Mouse (Mus musculus): Measurements from ENCODE around the gene Mapre3. TPM values are rescaled to one million over a fixed set of nuclear protein-coding genes. Genes with fewer than 3 reads are reported as not detected.
A peak's percentile ranks its signal among the peaks of the same experiment; 100 is the strongest.

Mapre3 gene
- polyA plus RNA-seq (2012; rRNA removed) (64.7 and 76.0 TPM in 2 replicates), polyA plus RNA-seq (2014; fragmentation: Nextera tagmentation; extraction: Ambion mirVana) (28.2 and 30.0 TPM in 2 replicates)

DNA sequence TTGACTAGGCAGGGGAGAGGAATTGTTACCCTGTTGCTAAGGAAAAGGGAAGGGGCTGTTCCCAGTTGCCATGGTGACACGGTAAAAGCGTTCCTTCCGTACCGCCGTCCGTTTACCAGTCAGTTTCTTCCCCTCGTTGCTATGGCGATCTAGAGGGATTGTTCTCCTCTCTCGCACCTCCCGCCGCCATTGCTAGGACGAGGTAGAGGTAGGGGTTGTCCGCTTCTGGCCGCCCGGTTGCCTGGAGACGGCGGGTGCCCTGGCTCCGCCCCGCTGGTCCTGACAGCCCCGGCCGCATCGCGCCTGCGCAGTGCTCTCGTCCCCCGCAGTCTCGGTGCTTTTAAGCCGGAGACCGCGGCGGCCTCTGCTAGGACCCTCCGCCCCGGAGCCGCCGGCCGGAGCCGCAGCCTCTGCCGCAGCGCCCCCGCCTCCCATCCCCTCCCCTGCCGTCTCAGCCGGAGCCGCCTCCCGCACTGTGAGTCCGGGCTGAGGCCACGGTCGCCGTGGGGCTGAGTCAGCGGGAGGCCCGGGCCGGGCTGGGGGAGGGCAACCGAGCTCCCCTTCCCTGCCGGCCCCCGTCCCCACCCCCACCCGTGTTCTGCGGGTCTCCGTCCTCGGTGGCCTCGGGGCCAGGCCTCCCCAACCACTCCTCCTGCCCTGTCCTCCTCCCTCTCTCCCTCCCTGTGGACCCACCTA, at the start of gene Mapre3:
Gene Mapre3, plus strand, starts transcription at position 218 of the 696 bp plus-strand sequence.
- Histone ChIP-seq H3K4me3 (replicated peaks; ENCODE audit: low read length) (peak within 1 kb of the TSS; percentile 75), H3K36me3 (ENCODE audit: control insufficient read depth, insufficient read depth, low read length) (no peaks in the 10 kb centered on the region), H3K4me2 (replicated peaks; ENCODE audit: low read depth, low read length, severe bottlenecking) (peak within 1 kb of the TSS; percentile 80), H3K27me3 (ENCODE audit: control insufficient read depth, insufficient read depth, low read length) (no peaks in the 10 kb centered on the region), H3K9ac (ENCODE audit: low read depth, low read length, severe bottlenecking) (peak within 1 kb of the TSS; percentile 73), H3K9me3 (ENCODE audit: control insufficient read depth, low read length) (no peaks in the 10 kb centered on the region), H3K4me1 (ENCODE audit: control insufficient read depth, insufficient read depth, low read length) (peaks cover 19% of the 10 kb centered on the region), H3K27ac (replicated peaks; ENCODE audit: low read depth, low read length) (peak within 1 kb of the TSS; percentile 55; the same call in 1 of the 2 replicates)
- WGBS, result 4% methylated on average over 33 of the region's 59 CpGs
- DNase-seq (ENCODE audit: low spot score), result peak; percentile 92
- ATAC-seq (ENCODE audit: low FRiP score, low read depth), result peak; percentile 94
- TF ChIP-seq POLR2A (IDR thresholded peaks at IDR 0.05; ENCODE audit: borderline replicate concordance, extremely low read depth, insufficient read depth, insufficient read length), result no peak

DNA sequence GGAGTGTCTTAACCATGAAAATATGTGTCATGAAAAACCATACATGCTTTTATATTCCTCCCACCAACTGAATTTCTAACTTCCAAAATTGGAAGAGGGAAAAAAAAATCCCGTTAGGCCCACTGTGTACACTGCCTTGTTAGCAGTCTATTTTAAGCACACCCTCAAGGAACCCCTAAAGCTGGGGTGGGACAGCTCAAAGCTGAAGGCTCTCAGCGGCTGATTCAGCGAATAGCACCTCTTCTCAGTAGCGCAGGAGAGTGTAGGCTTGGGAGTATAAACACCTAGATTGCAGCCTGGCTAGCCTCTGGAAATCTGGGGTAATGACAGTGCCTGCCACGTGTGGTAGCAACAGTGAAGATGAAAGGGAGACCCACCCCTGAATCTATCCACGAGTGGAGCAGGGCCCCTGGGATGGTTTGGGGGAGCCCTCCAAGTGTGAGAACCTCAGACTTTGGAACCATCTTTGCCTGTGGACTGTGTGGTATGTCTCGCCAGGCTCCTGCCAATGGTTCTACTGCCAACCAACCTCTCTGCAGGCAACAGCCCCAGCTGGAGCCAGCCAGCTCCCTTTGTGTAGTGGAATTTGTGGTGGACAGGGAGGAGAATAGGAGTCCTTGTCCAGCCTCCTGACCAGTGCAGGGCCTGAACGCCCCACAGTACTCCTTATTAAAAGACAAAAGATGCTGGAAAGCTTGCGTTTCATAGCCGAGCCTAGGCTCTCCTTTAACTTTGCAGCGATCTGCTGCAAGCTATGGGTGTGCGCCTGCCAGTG, 48.7 kb upstream of the Mapre3 start:
- DNase-seq (ENCODE audit: low spot score), result no peak
- Histone ChIP-seq H3K9me3 (ENCODE audit: control insufficient read depth, low read length) (no peaks in the 10 kb centered on the region), H3K27ac (replicated peaks; ENCODE audit: low read depth, low read length) (no peak overlapping the region), H3K36me3 (ENCODE audit: control insufficient read depth, insufficient read depth, low read length) (no peaks in the 10 kb centered on the region), H3K4me2 (replicated peaks; ENCODE audit: low read depth, low read length, severe bottlenecking) (no peak overlapping the region), H3K27me3 (ENCODE audit: control insufficient read depth, insufficient read depth, low read length) (no peaks in the 10 kb centered on the region), H3K4me1 (ENCODE audit: control insufficient read depth, insufficient read depth, low read length) (peaks cover 7% of the 10 kb centered on the region; the same call in 1 of the 2 replicates), H3K4me3 (replicated peaks; ENCODE audit: low read length) (no peak overlapping the region), H3K9ac (ENCODE audit: low read depth, low read length, severe bottlenecking) (no peak overlapping the region)
- WGBS, result 75% methylated on average over 12 of the region's 12 CpGs
- no peak for TF ChIP-seq POLR2A (IDR thresholded peaks at IDR 0.05; ENCODE audit: borderline replicate concordance, extremely low read depth, insufficient read depth, insufficient read length)
- ATAC-seq (ENCODE audit: low FRiP score, low read depth), result no peak

- DNase-seq (ENCODE audit: low spot score) (no peak), ATAC-seq (ENCODE audit: low FRiP score, low read depth) (no peak)
- Histone ChIP-seq H3K9ac (ENCODE audit: low read depth, low read length, severe bottlenecking) (peak overlapping the region; percentile 2; the same call in 1 of the 2 replicates), H3K4me3 (replicated peaks; ENCODE audit: low read length) (no peak overlapping the region), H3K9me3 (ENCODE audit: control insufficient read depth, low read length) (no peaks in the 10 kb centered on the region), H3K27me3 (ENCODE audit: control insufficient read depth, insufficient read depth, low read length) (no peaks in the 10 kb centered on the region), H3K4me1 (ENCODE audit: control insufficient read depth, insufficient read depth, low read length) (peaks cover 7% of the 10 kb centered on the region; the same call in 1 of the 2 replicates), H3K27ac (replicated peaks; ENCODE audit: low read depth, low read length) (no peak overlapping the region), H3K36me3 (ENCODE audit: control insufficient read depth, insufficient read depth, low read length) (no peaks in the 10 kb centered on the region), H3K4me2 (replicated peaks; ENCODE audit: low read depth, low read length, severe bottlenecking) (no peak overlapping the region)
- TF ChIP-seq POLR2A (IDR thresholded peaks at IDR 0.05; ENCODE audit: borderline replicate concordance, extremely low read depth, insufficient read depth, insufficient read length), result no peak
- WGBS, result 74% methylated on average over 4 of the region's 4 CpGs
These were observed 46.4 kb upstream of the Mapre3 start for GRCm38 (mm10) chr5:30768082-30768481.

GRCm38 (mm10) chr5:30768598-30768997, 45.8 kb upstream of the Mapre3 start:
- H3K9me3 ChIP-seq (ENCODE audit: control insufficient read depth, low read length), result no peaks in the 10 kb centered on the region
- H3K4me2 ChIP-seq (replicated peaks; ENCODE audit: low read depth, low read length, severe bottlenecking), result 0 out of 2 replicates have a peak overlapping the region, but pooled peaks have one; percentile 2
- 32% methylated on average over 9 of the region's 9 CpGs for WGBS
- H3K27ac ChIP-seq (replicated peaks; ENCODE audit: low read depth, low read length), result no peak overlapping the region
- no peak for TF ChIP-seq POLR2A (IDR thresholded peaks at IDR 0.05; ENCODE audit: borderline replicate concordance, extremely low read depth, insufficient read depth, insufficient read length)
- ATAC-seq (ENCODE audit: low FRiP score, low read depth) (peak; percentile 23; the same call in 1 of the 2 replicates), DNase-seq (ENCODE audit: low spot score) (peak; percentile 53)
- no peaks in the 10 kb centered on the region for H3K27me3 ChIP-seq (ENCODE audit: control insufficient read depth, insufficient read depth, low read length)
- H3K4me1 ChIP-seq (ENCODE audit: control insufficient read depth, insufficient read depth, low read length), result peaks cover 7% of the 10 kb centered on the region; the same call in 1 of the 2 replicates
- no peak overlapping the region for H3K9ac ChIP-seq (ENCODE audit: low read depth, low read length, severe bottlenecking)
- no peak overlapping the region for H3K4me3 ChIP-seq (replicated peaks; ENCODE audit: low read length)
- H3K36me3 ChIP-seq (ENCODE audit: control insufficient read depth, insufficient read depth, low read length), result no peaks in the 10 kb centered on the region

DNA sequence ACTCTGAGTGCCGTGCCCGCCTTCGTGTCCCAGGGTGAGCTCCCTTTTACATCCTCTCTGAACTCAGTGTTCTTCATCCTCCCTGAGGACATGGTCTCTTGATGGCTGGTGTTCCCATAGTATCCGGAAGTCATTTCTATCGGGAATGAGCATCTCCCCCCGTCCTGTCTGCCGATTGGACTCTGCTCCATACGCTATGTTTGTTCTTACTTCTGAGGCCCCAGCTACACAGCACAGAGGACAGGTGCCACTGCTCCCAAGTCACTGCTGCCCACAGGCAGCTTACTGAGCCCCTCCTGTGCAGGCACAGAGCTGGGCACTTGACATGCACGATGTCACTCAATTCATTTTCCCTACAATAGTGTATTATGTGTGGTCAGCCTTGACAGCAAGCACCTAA, 45.4 kb upstream of the Mapre3 start:
- peaks cover 7% of the 10 kb centered on the region; the same call in 1 of the 2 replicates for H3K4me1 ChIP-seq (ENCODE audit: control insufficient read depth, insufficient read depth, low read length)
- no peaks in the 10 kb centered on the region for H3K27me3 ChIP-seq (ENCODE audit: control insufficient read depth, insufficient read depth, low read length)
- no peak for DNase-seq (ENCODE audit: low spot score)
- H3K4me2 ChIP-seq (replicated peaks; ENCODE audit: low read depth, low read length, severe bottlenecking), result no peak overlapping the region
- H3K9ac ChIP-seq (ENCODE audit: low read depth, low read length, severe bottlenecking), result no peak overlapping the region
- TF ChIP-seq POLR2A (IDR thresholded peaks at IDR 0.05; ENCODE audit: borderline replicate concordance, extremely low read depth, insufficient read depth, insufficient read length), result no peak
- 88% methylated on average over 9 of the region's 9 CpGs for WGBS
- no peak overlapping the region for H3K27ac ChIP-seq (replicated peaks; ENCODE audit: low read depth, low read length)
- ATAC-seq (ENCODE audit: low FRiP score, low read depth), result no peak
- no peak overlapping the region for H3K4me3 ChIP-seq (replicated peaks; ENCODE audit: low read length)
- no peaks in the 10 kb centered on the region for H3K36me3 ChIP-seq (ENCODE audit: control insufficient read depth, insufficient read depth, low read length)
- H3K9me3 ChIP-seq (ENCODE audit: control insufficient read depth, low read length), result no peaks in the 10 kb centered on the region
